Mouse (Mus musculus): ENCODE measurements around the gene Rnaseh2b. TPM values are rescaled to one million over a fixed set of nuclear protein-coding genes. Genes with fewer than 3 reads are reported as not detected.

The Rnaseh2b gene
- total and polyA plus RNA-seq, 3 experiments: 21.2 to 63.7 (median 53.6) TPM

DNA sequence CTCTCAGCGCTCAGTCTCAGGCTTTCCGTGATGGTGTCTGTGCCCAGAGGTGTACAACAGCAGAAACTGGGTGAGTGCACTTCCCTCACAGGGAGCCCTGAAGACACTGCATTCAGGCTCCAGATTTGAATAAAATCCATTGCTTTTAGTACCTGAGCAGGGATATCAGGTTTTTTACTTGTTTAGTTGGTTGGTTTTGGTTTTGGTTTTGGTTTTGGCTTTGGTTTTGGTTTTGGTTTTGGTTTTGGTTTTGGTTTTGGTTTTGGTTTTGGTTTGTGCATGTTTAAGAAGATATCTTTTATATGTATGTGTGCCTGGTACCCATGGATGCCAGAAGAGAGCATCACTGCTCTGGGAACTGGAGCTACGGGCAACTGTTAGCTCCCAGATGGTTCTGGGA, 58.5 kb downstream of the Rnaseh2b start:
- no peak overlapping the region for H3K9ac ChIP-seq (ENCODE audit: insufficient read depth, low read depth)
- no peaks in the 10 kb centered on the region for H3K79me2 ChIP-seq (replicated peaks; ENCODE audit: control insufficient read depth, extremely low read depth, insufficient read depth, poor library complexity, severe bottlenecking)
- no peak for TF ChIP-seq HCFC1 (IDR thresholded peaks at IDR 0.05; ENCODE audit: low read depth, low read length)
- no peak for TF ChIP-seq JUND (conservative IDR thresholded peaks at IDR 0.05; ENCODE audit: low read depth, low read length)
- no peak for TF ChIP-seq SMC3 (IDR thresholded peaks at IDR 0.05; ENCODE audit: low read depth, low read length)
- TF ChIP-seq MAZ (IDR thresholded peaks at IDR 0.05; ENCODE audit: low read depth, low read length): no peak
- TF ChIP-seq UBTF (IDR thresholded peaks at IDR 0.05; ENCODE audit: low read depth, low read length): no peak
- no peak for TF ChIP-seq CTCF (conservative IDR thresholded peaks at IDR 0.05 in 1 of 2, IDR thresholded peaks at IDR 0.05 in 1 of 2; ENCODE audit: low read depth in 2 of 2, low read length in 2 of 2)
- no peak for TF ChIP-seq ZKSCAN1 (IDR thresholded peaks at IDR 0.05; ENCODE audit: borderline replicate concordance, low read depth, low read length)
- peak; percentile 33; the same call in 1 of the 2 replicates for TF ChIP-seq EP300 (IDR thresholded peaks at IDR 0.05; ENCODE audit: low read length)
- no peak for TF ChIP-seq JUN (IDR thresholded peaks at IDR 0.05; ENCODE audit: insufficient read depth, low read depth, low read length)
- TF ChIP-seq IRF4 (IDR thresholded peaks at IDR 0.05; ENCODE audit: low read depth, low read length): peak; percentile 47; the same call in 1 of the 2 replicates
- peak; percentile 95 for TF ChIP-seq ETS1 (conservative IDR thresholded peaks at IDR 0.05; ENCODE audit: low read depth, low read length)
- H3K27ac ChIP-seq (ENCODE audit: insufficient read depth, low read depth): no peak overlapping the region
- no peak overlapping the region for H3K4me2 ChIP-seq (ENCODE audit: insufficient read depth, low read depth, poor library complexity, severe bottlenecking)
- H3K4me3 ChIP-seq (replicated peaks in 1 of 3; ENCODE audit: low read depth in 2 of 3, low read length in 2 of 3, poor library complexity in 1 of 3): no peak overlapping the region
- H3K9me3 ChIP-seq (replicated peaks; ENCODE audit: low read length): no peaks in the 10 kb centered on the region
- DNase-seq (ENCODE audit: extremely low read depth): no peak
- H3K36me3 ChIP-seq (replicated peaks in 1 of 2; ENCODE audit: control insufficient read depth in 1 of 2, insufficient read depth in 1 of 2, low read length in 1 of 2): peaks cover 3 to 46% of the 10 kb centered on the region in 2 experiments
- in situ Hi-C loops (cut with MboI; ENCODE audit: low pct_ligation_motif_present, low pct_unique_long_range_greater_than_20kb, low sequenced_read_pairs): no loop called here
- dilution Hi-C loops (cut with MboI; ENCODE audit: extremely low pct_ligation_motif_present, extremely low pct_unique_long_range_greater_than_20kb, low sequenced_read_pairs): no loop called here
- no peaks in the 10 kb centered on the region for H3K27me3 ChIP-seq (replicated peaks)
- H3K4me1 ChIP-seq (ENCODE audit: control insufficient read depth in 1 of 2, insufficient read depth in 2 of 2): peaks cover 32 to 86% of the 10 kb centered on the region in 2 experiments

DNA sequence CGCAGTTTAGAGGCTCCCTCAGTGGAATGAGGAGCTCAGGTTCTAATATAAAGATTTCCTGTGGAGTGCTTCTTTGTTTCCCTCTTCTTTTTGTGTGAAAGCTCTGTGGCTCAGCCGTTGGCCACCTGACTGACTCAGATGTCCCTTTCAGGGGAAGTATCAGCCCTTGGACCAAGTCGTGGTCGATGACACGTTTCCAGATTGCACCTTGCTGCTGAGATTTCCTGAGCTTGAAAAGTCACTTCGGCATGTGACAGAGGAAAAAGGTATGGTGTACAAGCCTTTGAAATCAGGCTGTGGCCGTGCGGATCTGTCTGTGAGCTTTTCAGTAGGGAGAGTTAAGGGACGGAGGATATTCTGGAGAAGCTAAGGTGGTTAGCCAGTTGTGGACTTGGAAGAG, 61.0 kb downstream of the Rnaseh2b start:
- TF ChIP-seq JUN (IDR thresholded peaks at IDR 0.05; ENCODE audit: insufficient read depth, low read depth, low read length) (peak; percentile 15; the same call in 1 of the 2 replicates), ETS1 (conservative IDR thresholded peaks at IDR 0.05; ENCODE audit: low read depth, low read length) (peak; percentile 43; the same call in 1 of the 2 replicates), SMC3 (IDR thresholded peaks at IDR 0.05; ENCODE audit: low read depth, low read length) (no peak), BHLHE40 (IDR thresholded peaks at IDR 0.05; ENCODE audit: low read depth, low read length) (peak; percentile 66; the same call in 1 of the 2 replicates)
- no peak overlapping the region for H3K9ac ChIP-seq (ENCODE audit: insufficient read depth, low read depth)
- H3K4me2 ChIP-seq (ENCODE audit: insufficient read depth, low read depth, poor library complexity, severe bottlenecking): no peak overlapping the region
- no peak overlapping the region for H3K4me3 ChIP-seq (replicated peaks in 1 of 3; ENCODE audit: low read depth in 2 of 3, low read length in 2 of 3, poor library complexity in 1 of 3)
- dilution Hi-C loops (cut with MboI; ENCODE audit: extremely low pct_ligation_motif_present, extremely low pct_unique_long_range_greater_than_20kb, low sequenced_read_pairs): no loop called here
- no peak for DNase-seq (ENCODE audit: extremely low read depth)
- H3K36me3 ChIP-seq (replicated peaks in 1 of 2; ENCODE audit: control insufficient read depth in 1 of 2, insufficient read depth in 1 of 2, low read length in 1 of 2): peaks cover 3 to 44% of the 10 kb centered on the region in 2 experiments
- H3K9me3 ChIP-seq (replicated peaks; ENCODE audit: low read length): no peaks in the 10 kb centered on the region
- H3K27ac ChIP-seq (ENCODE audit: insufficient read depth, low read depth): no peak overlapping the region
- peaks cover 23 to 66% of the 10 kb centered on the region in 2 experiments for H3K4me1 ChIP-seq (ENCODE audit: control insufficient read depth in 1 of 2, insufficient read depth in 2 of 2)
- in situ Hi-C loops (cut with MboI; ENCODE audit: low pct_ligation_motif_present, low pct_unique_long_range_greater_than_20kb, low sequenced_read_pairs): no loop called here
- no peaks in the 10 kb centered on the region for H3K27me3 ChIP-seq (replicated peaks)
- H3K79me2 ChIP-seq (replicated peaks; ENCODE audit: control insufficient read depth, extremely low read depth, insufficient read depth, poor library complexity, severe bottlenecking): no peaks in the 10 kb centered on the region

DNA sequence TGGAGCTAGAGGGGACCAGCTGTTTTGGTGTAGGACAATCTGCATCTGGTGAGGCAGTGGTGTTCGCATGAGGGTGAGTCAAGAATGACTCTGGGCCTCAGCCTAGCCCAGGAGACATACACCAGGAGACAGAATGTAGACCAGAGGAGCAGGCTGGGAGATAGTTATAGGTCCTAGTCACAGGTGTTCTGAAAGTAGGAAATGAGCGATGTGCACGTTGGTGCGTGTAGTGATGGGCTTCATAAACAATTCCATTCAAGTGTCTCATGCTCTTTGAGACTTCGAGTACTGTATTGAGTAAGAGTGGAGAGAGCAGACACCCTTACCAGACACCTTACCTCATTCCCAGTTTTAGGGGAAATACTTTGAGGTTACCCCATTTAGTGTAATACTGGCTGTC, 61.4 kb downstream of the Rnaseh2b start:
- Histone ChIP-seq H3K27ac (ENCODE audit: insufficient read depth, low read depth) (no peak overlapping the region), H3K4me1 (ENCODE audit: control insufficient read depth in 1 of 2, insufficient read depth in 2 of 2) (peaks cover 23 to 63% of the 10 kb centered on the region in 2 experiments), H3K36me3 (replicated peaks in 1 of 2; ENCODE audit: control insufficient read depth in 1 of 2, insufficient read depth in 1 of 2, low read length in 1 of 2) (peaks cover 3 to 45% of the 10 kb centered on the region in 2 experiments), H3K9me3 (replicated peaks; ENCODE audit: low read length) (no peaks in the 10 kb centered on the region), H3K4me3 (replicated peaks in 1 of 3; ENCODE audit: low read depth in 2 of 3, low read length in 2 of 3, poor library complexity in 1 of 3) (no peak overlapping the region), H3K9ac (ENCODE audit: insufficient read depth, low read depth) (no peak overlapping the region), H3K79me2 (replicated peaks; ENCODE audit: control insufficient read depth, extremely low read depth, insufficient read depth, poor library complexity, severe bottlenecking) (no peaks in the 10 kb centered on the region), H3K27me3 (replicated peaks) (no peaks in the 10 kb centered on the region), H3K4me2 (ENCODE audit: insufficient read depth, low read depth, poor library complexity, severe bottlenecking) (no peak overlapping the region)
- dilution Hi-C loops (cut with MboI; ENCODE audit: extremely low pct_ligation_motif_present, extremely low pct_unique_long_range_greater_than_20kb, low sequenced_read_pairs): no loop called here
- in situ Hi-C loops (cut with MboI; ENCODE audit: low pct_ligation_motif_present, low pct_unique_long_range_greater_than_20kb, low sequenced_read_pairs): no loop called here
- peak; percentile 51 for DNase-seq (ENCODE audit: extremely low read depth)
- TF ChIP-seq RCOR1 (conservative IDR thresholded peaks at IDR 0.05; ENCODE audit: low read depth, low read length) (peak; percentile 20; the same call in 1 of the 2 replicates), ZNF384 (IDR thresholded peaks at IDR 0.05; ENCODE audit: low read depth, low read length) (no peak), PAX5 (IDR thresholded peaks at IDR 0.05; ENCODE audit: low read length) (no peak), JUND (conservative IDR thresholded peaks at IDR 0.05; ENCODE audit: low read depth, low read length) (no peak; the same call in 1 of the 2 replicates), HCFC1 (IDR thresholded peaks at IDR 0.05; ENCODE audit: low read depth, low read length) (no peak), MAFK (IDR thresholded peaks at IDR 0.05; ENCODE audit: insufficient replicate concordance, low read length) (no peak), SMC3 (IDR thresholded peaks at IDR 0.05; ENCODE audit: low read depth, low read length) (no peak), ZKSCAN1 (IDR thresholded peaks at IDR 0.05; ENCODE audit: borderline replicate concordance, low read depth, low read length) (no peak), GABPA (IDR thresholded peaks at IDR 0.05; ENCODE audit: insufficient replicate concordance, low read depth, low read length) (no peak), RAD21 (IDR thresholded peaks at IDR 0.05; ENCODE audit: low read depth, low read length) (no peak), EP300 (IDR thresholded peaks at IDR 0.05; ENCODE audit: low read length) (peak; percentile 70), UBTF (IDR thresholded peaks at IDR 0.05; ENCODE audit: low read depth, low read length) (no peak), KAT2A (IDR thresholded peaks at IDR 0.05; ENCODE audit: insufficient replicate concordance, low read length) (no peak), USF1 (IDR thresholded peaks at IDR 0.05; ENCODE audit: low read depth, low read length) (no peak), USF2 (conservative IDR thresholded peaks at IDR 0.05; ENCODE audit: low read depth, low read length) (no peak), POLR2AphosphoS2 (IDR thresholded peaks at IDR 0.05; ENCODE audit: low read depth, low read length) (no peak), CTCF (conservative IDR thresholded peaks at IDR 0.05 in 1 of 2, IDR thresholded peaks at IDR 0.05 in 1 of 2; ENCODE audit: low read depth in 2 of 2, low read length in 2 of 2) (no peak), CHD2 (IDR thresholded peaks at IDR 0.05; ENCODE audit: low read length) (no peak), ETS1 (conservative IDR thresholded peaks at IDR 0.05; ENCODE audit: low read depth, low read length) (peak; percentile 48)
